Mouse (Mus musculus): ENCODE results near the gene Tns3.

DNA sequence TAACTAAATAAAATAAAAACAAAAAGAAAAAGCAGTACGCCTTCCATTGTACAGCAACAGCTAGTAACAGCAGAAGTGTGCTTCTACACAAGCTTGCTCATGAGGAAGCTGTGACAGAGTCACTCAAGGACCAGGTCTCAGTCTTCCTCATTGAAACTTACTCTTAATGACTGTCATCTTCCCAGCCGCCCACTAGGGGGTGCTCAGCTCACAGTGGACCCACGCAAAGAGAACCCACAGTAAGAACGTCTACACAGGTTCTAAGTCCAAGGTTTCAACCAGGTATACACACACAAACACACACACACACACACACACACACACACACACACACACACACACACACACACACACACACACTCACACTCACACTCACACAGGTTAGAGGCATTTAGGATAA, 129.4 kb downstream of the Tns3 start:
- TF ChIP-seq POLR2AphosphoS2 (IDR thresholded peaks at IDR 0.05; ENCODE audit: insufficient read length, low read depth) = no peak
- TF ChIP-seq POLR2A (IDR thresholded peaks at IDR 0.05; ENCODE audit: insufficient read length, low read depth) = no peak
- TF ChIP-seq TCF12 (IDR thresholded peaks at IDR 0.05; ENCODE audit: insufficient read depth, poor library complexity, severe bottlenecking) = no peak
- no peak for TF ChIP-seq MAX (IDR thresholded peaks at IDR 0.05; ENCODE audit: low read depth)
- TF ChIP-seq MYOD1 (IDR thresholded peaks at IDR 0.05; ENCODE audit: control insufficient read depth in 1 of 3, insufficient read length in 2 of 3, low read depth in 2 of 3) = no peak
- TF ChIP-seq USF1 (IDR thresholded peaks at IDR 0.05; ENCODE audit: low read depth) = no peak
- no peak for TF ChIP-seq REST (IDR thresholded peaks at IDR 0.05; ENCODE audit: insufficient read depth, insufficient read length)
